Comparison of ENCODE assay signal across 8 mouse cellular contexts in genomic region chr11:105125735-105126519, GRCm38 (mm10). TPM values are rescaled to one million over a fixed set of nuclear protein-coding genes. Genes with fewer than 3 reads are reported as not detected.
A peak's percentile ranks its signal among the peaks of the same experiment; 100 is the strongest.
DNase-seq lines count a peak whose midpoint lies in the region; ATAC-seq and TF ChIP-seq lines count a peak whose summit lies in the region.

Gene Mettl2 (plus strand): TSS chr11:105126425.

- no peak for TF ChIP-seq POLR2A in bone marrow macrophage, adult 2 months (IDR thresholded peaks at IDR 0.05; ENCODE audit: borderline replicate concordance, low read depth, low read length)
- TF ChIP-seq POLR2A in embryonic fibroblast, embryonic 13.5 days (IDR thresholded peaks at IDR 0.05; ENCODE audit: low read depth, low read length): peak; percentile 94

- no peaks in the 10 kb centered on the region for H3K9me3 ChIP-seq in kidney, embryonic 14.5 days (ENCODE audit: control insufficient read depth, low read length)
- H3K9me3 ChIP-seq in limb, embryonic 15.5 days: no peaks in the 10 kb centered on the region

- peak; percentile 91 for ATAC-seq in kidney, embryonic 14.5 days (ENCODE audit: low FRiP score, low TSS enrichment)
- ATAC-seq in limb, embryonic 15.5 days (ENCODE audit: insufficient number of reproducible peaks, low FRiP score, low TSS enrichment, low read depth): peak; percentile 88

- H3K36me3 ChIP-seq in kidney, embryonic 14.5 days (ENCODE audit: control insufficient read depth, insufficient read depth, low read length): peaks cover 19% of the 10 kb centered on the region
- peaks cover 20% of the 10 kb centered on the region for H3K36me3 ChIP-seq in limb, embryonic 15.5 days

- 5% methylated on average over 36 of the region's 38 CpGs for WGBS in kidney, embryonic 14.5 days
- 2% methylated on average over 36 of the region's 38 CpGs for whole genome bisulfite sequencing in limb, embryonic 15.5 days

- peak within 1 kb of the TSS; percentile 50 for H3K27ac ChIP-seq in bone marrow macrophage, adult 2 months (ENCODE audit: insufficient read depth, low read depth, low read length)
- H3K27ac ChIP-seq in embryonic fibroblast, embryonic 13.5 days (ENCODE audit: insufficient read depth, low read length): peak within 1 kb of the TSS; percentile 60
- 0 out of 2 replicates have a peak within 1 kb of the TSS, but pooled peaks have one; percentile 42 for H3K27ac ChIP-seq in kidney, embryonic 14.5 days (ENCODE audit: low read depth, low read length)
- H3K27ac ChIP-seq in limb, embryonic 15.5 days: peak within 1 kb of the TSS; percentile 80

- peak within 1 kb of the TSS; percentile 79 for H3K4me2 ChIP-seq in kidney, embryonic 14.5 days (replicated peaks; ENCODE audit: low read depth, low read length)
- H3K4me2 ChIP-seq in limb, embryonic 15.5 days: peak within 1 kb of the TSS; percentile 76

- DNase-seq in A20 (ENCODE audit: low read depth, low spot score): peak; percentile 94
- peak; percentile 74 to 76 for DNase-seq in heart, adult 9 months (ENCODE audit: low spot score in 2 of 2)
- peak; percentile 28 to 59 for DNase-seq in monocyte, adult 2 months (ENCODE audit: low read depth in 1 of 2, low spot score in 2 of 2)
- DNase-seq in spleen, postnatal 36 days (ENCODE audit: low spot score in 2 of 2): peak; percentile 75 to 84

- H3K27me3 ChIP-seq in kidney, embryonic 14.5 days (ENCODE audit: control insufficient read depth, insufficient read depth, low read length): no peaks in the 10 kb centered on the region
- no peaks in the 10 kb centered on the region for H3K27me3 ChIP-seq in limb, embryonic 15.5 days

- H3K4me1 ChIP-seq in bone marrow macrophage, adult 2 months (ENCODE audit: control insufficient read depth, insufficient read depth, low read length): peaks cover 9% of the 10 kb centered on the region
- H3K4me1 ChIP-seq in embryonic fibroblast, embryonic 13.5 days (ENCODE audit: control insufficient read depth, insufficient read depth, low read length): peaks cover 5% of the 10 kb centered on the region
- H3K4me1 ChIP-seq in kidney, embryonic 14.5 days (ENCODE audit: control insufficient read depth, insufficient read depth, low read length): peaks cover 10% of the 10 kb centered on the region
- H3K4me1 ChIP-seq in limb, embryonic 15.5 days: peaks cover 12% of the 10 kb centered on the region

- H3K4me3 ChIP-seq in bone marrow macrophage, adult 2 months (ENCODE audit: insufficient read depth, low read length): peak within 1 kb of the TSS; percentile 75
- peak within 1 kb of the TSS; percentile 90 for H3K4me3 ChIP-seq in embryonic fibroblast, embryonic 13.5 days (ENCODE audit: insufficient read depth, low read length)
- H3K4me3 ChIP-seq in kidney, embryonic 14.5 days (ENCODE audit: low read length): peak within 1 kb of the TSS; percentile 100
- peak within 1 kb of the TSS; percentile 65 for H3K4me3 ChIP-seq in limb, embryonic 15.5 days

- H3K9ac ChIP-seq in kidney, embryonic 14.5 days (ENCODE audit: low read depth, low read length): peak within 1 kb of the TSS; percentile 72
- H3K9ac ChIP-seq in limb, embryonic 15.5 days: peak within 1 kb of the TSS; percentile 57

- TF ChIP-seq CTCF in bone marrow macrophage, adult 2 months (IDR thresholded peaks at IDR 0.05; ENCODE audit: low read depth, low read length): peak; percentile 67
- TF ChIP-seq CTCF in embryonic fibroblast, embryonic 13.5 days (IDR thresholded peaks at IDR 0.05; ENCODE audit: borderline replicate concordance, insufficient read depth, low read length): peak; percentile 70; the same call in 1 of the 2 replicates

RNA-seq across cellular contexts. Expression of gene Mettl2, which starts in this region (rescaled TPM):
- 13.6 and 14.5 TPM in 2 replicates for polyA plus RNA-seq in bone marrow macrophage, adult 2 months (2012; ENCODE audit: insufficient read depth, insufficient read length, missing spikeins)
- polyA plus RNA-seq in embryonic fibroblast, embryonic 13.5 days (2011; ENCODE audit: insufficient read length, low read depth, missing spikeins): 24.1 and 26.8 TPM in 2 replicates
- polyA plus RNA-seq in kidney, embryonic 14.5 days (2014; fragmentation: Nextera tagmentation; extraction: Ambion mirVana): 45.4 and 52.3 TPM in 2 replicates
- 37.8 and 38.5 TPM in 2 replicates for polyA plus RNA-seq in limb, embryonic 15.5 days (2015; fragmentation: Nextera tagmentation; extraction: Ambion mirVana)

Comparison
In these comparisons a context has a peak if more than half of its experiments do, and no peak if none do; other contexts are left out.
1. Peak in every context shown above with its lines: DNase-seq, ATAC-seq, H3K4me3 ChIP-seq and H3K27ac ChIP-seq.
2. DNase-seq: peak in every context shown above with its lines; median percentile 94 in A20; 80 in spleen, postnatal 36 days; 75 in heart, adult 9 months; 44 in monocyte, adult 2 months.